Mouse (Mus musculus) cerebellum, adult 2 months (tissue): Measurements from ENCODE around the gene Kcnq4.

Experiments
- CTCF ChIP-seq: fragments of 200-500 bp; IDR thresholded peaks from 2 replicates; pipeline ENCODE4 v1.5.1; 2011; ENCODE audit warnings: low read depth, mild to moderate bottlenecking, control low read depth, low read length, moderate library complexity, borderline replicate concordance; ENCODE audit not compliant: insufficient read depth
- POLR2A ChIP-seq: fragments of 200-500 bp; IDR thresholded peaks from 2 replicates; pipeline ENCODE4 v1.6.1; 2011; ENCODE audit warnings: low read length, control low read depth, borderline replicate concordance; ENCODE audit not compliant: insufficient read depth

DNA sequence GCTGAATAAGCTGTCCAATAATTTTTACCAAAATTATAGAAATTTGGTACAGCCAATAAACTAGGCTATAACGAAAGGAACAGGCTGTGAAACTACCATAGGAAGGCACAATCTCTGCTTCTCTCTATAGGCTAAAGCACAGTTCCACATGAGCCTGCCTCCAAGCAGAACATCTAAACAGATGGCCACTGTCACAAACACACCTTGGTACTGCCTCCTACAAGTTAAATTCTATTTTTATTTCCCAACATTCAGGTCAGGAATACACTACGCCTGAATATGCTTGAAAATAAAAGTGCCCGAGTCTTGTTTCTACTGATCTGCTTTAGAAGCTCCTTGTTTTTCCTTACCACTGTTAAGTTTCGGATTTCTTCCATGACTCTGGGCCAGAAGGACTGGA, 41.6 kb upstream of the Kcnq4 start:
- TF ChIP-seq CTCF (no peak), POLR2A (no peak)
